Mouse (Mus musculus) cerebellum, adult 2 months (tissue): ENCODE measurements at regions not wholly inside any gene's neighbourhood (a gene's known extent, or its start where the extent isn't known, plus 50 kb on each side); places are given as distances from the start of the nearest gene placed in this dataset.

Experiments
- DNase-seq, 2 experiments: peaks; one replicate each; pipeline ENCODE4 v3.0.0; 2021
- H3K27ac ChIP-seq: fragments of 200-500 bp; 2 replicates; pipeline ENCODE4 v1.5.1; 2012; ENCODE audit warnings: low read length, control low read depth, inconsistent platforms; ENCODE audit not compliant: insufficient read depth
- H3K27me3 ChIP-seq: fragments of 200-500 bp; 2 replicates; pipeline ENCODE4 v1.6.1; 2012; ENCODE audit warnings: inconsistent platforms, mild to moderate bottlenecking, low read length, moderate library complexity; ENCODE audit not compliant: control insufficient read depth, insufficient read depth
- H3K4me1 ChIP-seq: fragments of 200-500 bp; 2 replicates; pipeline ENCODE4 v1.6.1; 2011; ENCODE audit warnings: low read length; ENCODE audit not compliant: control insufficient read depth, insufficient read depth
- H3K4me3 ChIP-seq: fragments of 200-500 bp; replicated peaks from 2 replicates; pipeline ENCODE3; 2011; ENCODE audit warnings: mild to moderate bottlenecking, low read depth, low read length, control low read depth; ENCODE audit not compliant: insufficient read depth
- CTCF ChIP-seq: fragments of 200-500 bp; IDR thresholded peaks from 2 replicates; pipeline ENCODE4 v1.5.1; 2011; ENCODE audit warnings: low read depth, mild to moderate bottlenecking, control low read depth, low read length, moderate library complexity, borderline replicate concordance; ENCODE audit not compliant: insufficient read depth
- POLR2A ChIP-seq: fragments of 200-500 bp; IDR thresholded peaks from 2 replicates; pipeline ENCODE4 v1.6.1; 2011; ENCODE audit warnings: low read length, control low read depth, borderline replicate concordance; ENCODE audit not compliant: insufficient read depth
- WGBS: fragments of 180-500 bp; shearing (Covaris S2); methylation state at CpG from one replicate; pipeline ENCODE4 v1.1.7; 2018; 5-methylcytosine and 5-hydroxymethylcytosine counted together

GRCm38 (mm10) chr15:10899904-10900303, 52.2 kb upstream of the C1qtnf3 start:
- Histone ChIP-seq H3K27me3 (no peaks in the 10 kb centered on the region), H3K4me3 (no peak overlapping the region), H3K27ac (no peak overlapping the region), H3K4me1 (no peaks in the 10 kb centered on the region)
- WGBS: 96% methylated on average over 7 of the region's 7 CpGs
- no peak for TF ChIP-seq POLR2A
- no peak for TF ChIP-seq CTCF
- no peak for DNase-seq

- TF ChIP-seq POLR2A (no peak), CTCF (no peak)
- Histone ChIP-seq H3K27me3 (no peaks in the 10 kb centered on the region), H3K4me3 (no peak overlapping the region), H3K4me1 (no peaks in the 10 kb centered on the region), H3K27ac (no peak overlapping the region)
- 37% methylated on average over 3 of the region's 3 CpGs for WGBS
- DNase-seq: no peak
These were observed 51.1 kb upstream of the C1qtnf3 start for GRCm38 (mm10) chr15:10901075-10901474.

- Histone ChIP-seq H3K4me3 (no peak overlapping the region), H3K27me3 (no peaks in the 10 kb centered on the region), H3K27ac (no peak overlapping the region), H3K4me1 (no peaks in the 10 kb centered on the region)
- TF ChIP-seq POLR2A: no peak
- no peak for TF ChIP-seq CTCF
- WGBS: 40% methylated on average over 1 of the region's 1 CpGs
- no peak for DNase-seq
These were observed 50.3 kb upstream of the C1qtnf3 start for GRCm38 (mm10) chr15:10901745-10902262.
